Mouse (Mus musculus): ENCODE measurements at regions not wholly inside any gene's neighbourhood (a gene's known extent, or its start where the extent isn't known, plus 50 kb on each side); places are given as distances from the start of the nearest gene placed in this dataset.

DNA sequence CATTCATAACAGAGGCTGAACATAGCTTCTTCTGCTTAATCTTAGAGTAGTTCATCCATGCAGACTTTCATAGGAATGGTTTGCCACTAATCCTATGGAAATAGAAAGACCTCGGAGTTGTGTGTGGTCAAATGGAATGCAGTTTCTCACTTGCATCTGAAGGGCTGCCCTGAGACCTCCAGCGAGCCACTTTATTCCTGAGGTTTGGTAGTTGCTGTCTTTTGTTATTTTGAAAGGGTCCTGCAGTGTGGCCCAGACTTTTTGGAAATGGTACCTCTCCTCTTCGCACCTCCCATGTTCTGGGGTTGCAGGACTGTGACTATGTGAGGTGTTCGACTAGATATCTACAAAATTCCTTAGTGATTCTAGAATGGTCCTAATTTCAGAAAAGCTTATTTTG lies 489.0 kb downstream of the Rnf144b start:
- no peak for TF ChIP-seq CTCF (IDR thresholded peaks at IDR 0.05; ENCODE audit: low read depth)
- no peak for TF ChIP-seq EP300 (IDR thresholded peaks at IDR 0.05; ENCODE audit: low read depth)

Measured in liver, postnatal 0 days (tissue).